Mouse (Mus musculus): Measurements from ENCODE around the gene Wwox.

Gene Wwox

DNA sequence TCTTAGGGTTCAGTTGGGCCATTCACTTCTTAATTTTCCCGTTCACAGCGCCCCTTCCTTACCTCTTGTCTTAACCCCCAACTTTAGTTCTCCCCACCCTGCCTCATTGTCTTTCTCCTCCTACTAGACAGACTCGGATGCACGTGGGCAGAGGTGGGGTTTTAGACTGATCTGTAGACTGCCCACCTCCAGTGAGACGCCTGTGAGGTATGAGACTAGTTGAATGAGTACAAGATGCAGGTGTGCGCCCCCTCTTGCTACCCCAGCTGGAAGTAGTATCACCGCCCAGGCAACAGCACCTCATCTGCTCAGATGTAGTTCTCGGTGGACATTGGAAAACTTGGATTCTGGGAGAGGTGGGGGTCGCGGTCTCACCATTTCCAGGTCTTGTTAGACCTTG, 437.8 kb downstream of the Wwox start:
- no peak for DNase-seq

GRCm38 (mm10) chr8:114878449-114879276, 439.2 kb downstream of the Wwox start:
- no peak for DNase-seq

- no peak for DNase-seq
Observed at GRCm38 (mm10) chr8:114879277-114879568, 439.8 kb downstream of the Wwox start.

- DNase-seq: no peak
Observed at GRCm38 (mm10) chr8:114879678-114880077, 440.2 kb downstream of the Wwox start.

- no peak for DNase-seq
Observed at GRCm38 (mm10) chr8:114880475-114881135, 441.1 kb downstream of the Wwox start.

DNA sequence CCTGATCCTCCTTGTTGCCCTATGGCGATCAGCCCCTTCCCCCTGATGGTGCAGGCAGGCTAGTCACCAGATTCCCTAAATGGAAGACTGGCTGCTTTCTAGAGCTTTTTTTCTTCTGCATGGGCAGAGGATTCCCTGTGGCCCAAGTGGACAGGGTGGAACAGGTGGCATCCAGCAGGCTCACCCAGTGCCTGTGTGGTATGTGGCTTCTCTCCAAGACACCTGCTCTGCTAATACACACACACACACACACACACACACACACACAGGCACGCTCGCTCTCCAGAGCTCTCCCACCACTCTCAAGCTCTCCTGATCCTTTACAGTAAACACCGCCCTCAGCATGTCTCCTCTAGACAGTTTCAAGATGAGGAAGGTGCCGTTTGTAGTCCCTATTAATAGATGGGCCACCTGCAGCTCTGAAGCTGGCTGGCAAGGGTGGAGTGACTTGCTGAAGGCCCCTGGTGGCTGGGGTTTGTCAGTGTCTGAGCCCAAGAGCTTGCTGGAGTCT, 442.5 kb downstream of the Wwox start:
- DNase-seq: peak; percentile 60 to 68

GRCm38 (mm10) chr8:114882504-114882903, 443.0 kb downstream of the Wwox start:
- no peak for DNase-seq

DNA sequence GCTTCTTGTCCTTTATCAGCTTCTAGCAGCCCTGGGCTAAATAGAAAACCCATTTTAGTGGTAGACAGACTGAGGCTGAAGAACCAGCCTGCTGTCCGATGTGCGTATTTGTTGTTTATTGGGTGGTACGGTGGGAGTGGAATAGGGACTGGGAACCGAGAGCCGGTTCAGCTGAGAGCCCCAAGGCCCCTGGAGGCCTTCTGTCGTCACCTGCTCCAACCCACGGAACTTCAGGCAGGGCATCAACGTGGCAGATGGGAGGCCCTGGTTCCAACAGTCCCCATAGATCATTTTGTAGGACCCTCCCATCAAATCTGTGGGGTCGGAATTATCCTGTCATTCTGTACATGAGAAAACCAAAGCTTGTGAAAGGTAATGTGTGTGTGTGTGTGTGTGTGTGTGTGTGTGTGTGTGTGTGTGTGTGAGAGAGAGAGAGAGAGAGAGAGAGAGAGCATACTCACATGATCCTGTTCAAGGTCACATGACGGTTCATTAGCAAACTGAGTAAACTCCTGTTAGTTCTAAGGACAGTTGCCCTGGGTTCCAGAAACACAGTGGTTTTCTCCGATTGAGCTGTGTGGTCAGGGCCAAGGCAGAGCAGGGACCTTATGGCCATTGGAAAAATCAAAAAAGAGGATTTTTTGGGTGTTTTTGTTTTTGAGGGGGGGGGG, 443.6 kb downstream of the Wwox start:
- DNase-seq: no peak

- DNase-seq: no peak
Observed at GRCm38 (mm10) chr8:114883967-114884366, 444.5 kb downstream of the Wwox start.

DNA sequence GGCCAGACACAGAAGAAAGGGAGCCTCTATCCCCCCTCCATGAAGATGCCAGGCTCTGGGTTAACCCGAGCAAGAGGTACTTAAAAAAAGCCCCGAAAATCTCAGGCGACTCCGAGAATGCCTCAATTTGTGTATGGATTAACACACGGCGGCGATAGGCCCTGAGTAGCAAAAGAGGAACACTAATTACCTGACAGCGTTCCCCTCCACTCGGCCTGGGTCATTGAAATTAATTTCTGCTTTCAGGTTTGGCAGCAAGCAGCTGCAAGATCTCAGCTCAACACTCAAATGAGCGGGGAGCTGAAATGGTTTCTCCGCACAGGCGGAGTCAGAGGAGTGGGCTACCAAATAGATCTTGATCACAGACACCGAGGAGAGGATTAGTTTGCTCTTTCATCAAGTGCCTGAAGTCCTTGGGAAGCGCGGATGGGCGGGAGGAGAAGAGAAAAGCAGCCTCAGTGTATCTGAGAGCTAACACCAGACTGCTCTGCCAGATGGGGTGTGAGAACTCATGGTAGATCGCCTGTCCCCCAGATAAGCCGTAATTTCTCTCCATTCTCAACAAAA, 445.7 kb downstream of the Wwox start:
- DNase-seq: no peak

- no peak for DNase-seq
Observed at GRCm38 (mm10) chr8:114888388-114888787, 448.9 kb downstream of the Wwox start.

GRCm38 (mm10) chr8:114889578-114890374, 450.3 kb downstream of the Wwox start:
- peak; percentile 25 to 51 for DNase-seq

DNA sequence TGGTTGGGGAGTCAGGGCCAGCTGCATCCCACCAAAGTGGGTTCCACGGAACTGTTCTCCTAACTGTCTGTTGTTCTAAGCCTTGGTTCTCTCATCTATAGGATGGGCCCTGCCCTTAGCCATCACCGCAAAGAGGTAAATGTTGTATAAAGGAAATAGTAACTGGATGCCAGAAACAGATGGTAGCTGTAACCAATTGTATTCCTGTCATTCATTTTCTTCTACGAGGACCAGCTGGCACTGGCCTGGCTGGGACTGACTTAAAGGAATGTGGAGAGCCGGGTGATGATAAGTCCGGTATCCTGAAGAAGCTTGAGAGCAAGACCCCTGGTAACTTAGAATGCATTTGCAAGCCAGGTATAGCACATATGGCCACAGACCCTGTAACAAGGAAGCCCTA, 451.0 kb downstream of the Wwox start:
- DNase-seq: peak; percentile 19 to 20

- DNase-seq: no peak
Observed at GRCm38 (mm10) chr8:114891252-114891651, 451.8 kb downstream of the Wwox start.

DNA sequence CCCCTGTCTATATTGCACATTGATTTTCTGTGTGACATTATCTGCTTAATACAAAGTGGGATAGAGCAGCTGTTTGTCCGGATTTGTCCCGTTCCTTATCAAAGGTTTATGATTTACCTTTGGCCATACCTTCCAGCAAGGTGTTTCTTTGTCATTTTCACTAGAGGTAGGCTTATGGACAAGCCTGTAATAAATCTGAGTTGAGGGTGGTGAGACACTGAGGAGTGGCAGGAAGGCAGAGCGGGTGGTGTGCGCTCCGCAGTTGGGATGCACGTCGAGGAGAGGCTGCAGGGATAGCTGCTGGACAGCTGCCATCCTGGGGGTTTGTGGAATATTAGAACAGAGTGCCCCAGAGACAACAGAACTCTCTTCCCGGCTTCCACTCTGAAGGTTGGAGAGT, 458.0 kb downstream of the Wwox start:
- DNase-seq: no peak

DNA sequence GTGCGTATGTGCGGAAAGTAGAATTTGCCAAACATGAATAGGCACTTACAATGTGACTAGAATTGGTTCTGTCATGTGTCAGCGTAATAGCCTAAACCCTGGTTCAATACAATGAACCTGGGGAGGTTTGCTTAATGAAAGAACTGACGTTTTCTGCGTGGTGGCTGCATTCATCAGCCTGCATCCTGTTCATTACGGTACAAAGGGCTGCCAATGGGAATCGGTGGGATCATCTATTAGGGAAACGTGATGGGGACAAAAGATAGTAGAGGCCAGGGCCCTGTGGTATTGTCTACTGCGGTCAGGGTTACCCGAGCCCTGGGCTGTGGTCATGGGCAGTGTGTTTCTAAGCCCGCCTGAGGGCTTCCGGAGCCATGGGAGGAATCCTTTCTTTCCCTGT, 459.7 kb downstream of the Wwox start:
- no peak for DNase-seq

DNA sequence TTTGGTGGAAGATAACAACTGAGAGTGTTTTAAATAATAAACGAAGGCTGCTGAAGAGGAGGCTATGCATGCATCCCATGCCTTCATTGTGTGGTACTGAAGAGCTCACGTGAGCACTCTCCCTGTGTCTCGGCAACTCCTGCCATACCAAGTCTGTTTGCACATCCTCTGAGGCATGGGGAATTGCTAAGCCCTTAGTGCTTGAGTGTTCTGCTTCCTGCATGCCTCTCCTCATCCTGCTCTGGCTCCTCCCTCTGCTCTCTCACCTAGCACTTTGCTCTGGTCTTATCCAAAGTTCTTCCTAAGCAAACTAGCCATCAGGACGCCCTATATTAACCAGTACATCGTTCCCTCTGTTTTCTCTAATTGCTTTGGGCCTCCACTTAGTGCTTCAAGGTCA, 463.1 kb downstream of the Wwox start:
- no peak for DNase-seq

- DNase-seq: no peak
Observed at GRCm38 (mm10) chr8:114908086-114908485, 468.6 kb downstream of the Wwox start.

GRCm38 (mm10) chr8:114908589-114908988, 469.1 kb downstream of the Wwox start:
- DNase-seq: no peak

GRCm38 (mm10) chr8:114909146-114909545, 469.7 kb downstream of the Wwox start:
- DNase-seq: no peak

GRCm38 (mm10) chr8:114911031-114911580, 471.7 kb downstream of the Wwox start:
- DNase-seq: no peak

GRCm38 (mm10) chr8:114923629-114924028, 484.2 kb downstream of the Wwox start:
- peak; percentile 12 to 17 for DNase-seq
